Mouse (Mus musculus) heart, embryonic 11.5 days (tissue): ENCODE measurements around the gene Gmcl1. TPM values are rescaled to one million over a fixed set of nuclear protein-coding genes. Genes with fewer than 3 reads are reported as not detected.

Source experiments
- ATAC-seq: fragments of 200-750 bp; cut with Nextera tagmentation; replicated peaks from 2 replicates; pipeline ENCODE4 v1.8.0; 2017; ENCODE audit warnings: moderate library complexity; ENCODE audit not compliant: insufficient number of reproducible peaks, low FRiP score, low TSS enrichment
- H3K27ac ChIP-seq: fragments of 300-500 bp; sonication (generic); 2 replicates; pipeline ENCODE4 v1.5.1; 2014; ENCODE audit warnings: mild to moderate bottlenecking, low read depth, low read length
- H3K27me3 ChIP-seq: fragments of 300-500 bp; sonication (generic); 2 replicates; pipeline ENCODE4 v1.6.1; 2014; ENCODE audit warnings: mild to moderate bottlenecking, low read length, mixed read lengths; ENCODE audit not compliant: control insufficient read depth, insufficient read depth
- H3K36me3 ChIP-seq: fragments of 300-500 bp; sonication (generic); 2 replicates; pipeline ENCODE4 v1.6.1; 2014; ENCODE audit warnings: mild to moderate bottlenecking, low read length, moderate library complexity, mixed read lengths; ENCODE audit not compliant: control insufficient read depth, insufficient read depth
- H3K4me1 ChIP-seq: fragments of 300-500 bp; sonication (generic); 2 replicates; pipeline ENCODE4 v1.6.1; 2014; ENCODE audit warnings: low read length; ENCODE audit not compliant: control insufficient read depth, insufficient read depth
- H3K4me2 ChIP-seq: fragments of 300-500 bp; sonication (generic); 2 replicates; pipeline ENCODE4 v1.6.1; 2014; ENCODE audit warnings: mild to moderate bottlenecking, moderate library complexity
- H3K4me3 ChIP-seq: fragments of 300-500 bp; sonication (generic); 2 replicates; pipeline ENCODE4 v1.5.1; 2014; ENCODE audit warnings: low read depth, low read length
- H3K9ac ChIP-seq: fragments of 300-500 bp; sonication (generic); 2 replicates; pipeline ENCODE4 v1.6.1; 2014; ENCODE audit warnings: mild to moderate bottlenecking, low read depth, low read length, moderate library complexity
- H3K9me3 ChIP-seq: fragments of 300-500 bp; sonication (generic); replicated peaks from 2 replicates; pipeline ENCODE4 v1.6.1; 2016; ENCODE audit warnings: low read length; ENCODE audit not compliant: control insufficient read depth
- WGBS: fragments of 180-500 bp; shearing (Covaris S2); extraction: QIAGEN DNeasy Blood & Tissue Kit; methylation state at CpG from one replicate; pipeline ENCODE4 v1.1.7; 2014; ENCODE audit not compliant: insufficient replicate concordance; 5-methylcytosine and 5-hydroxymethylcytosine counted together
- polyA plus RNA-seq: library from polyadenylated mRNA; unstranded; fragments of >200 nt; fragmentation: Nextera tagmentation; extraction: Ambion mirVana; gene quantifications from 2 replicates; pipeline ENCODE4 v1.2.1, GENCODE M21; 2014

Gene Gmcl1
- polyA plus RNA-seq, 1 experiment from 2014 or later = 18.5 TPM

DNA sequence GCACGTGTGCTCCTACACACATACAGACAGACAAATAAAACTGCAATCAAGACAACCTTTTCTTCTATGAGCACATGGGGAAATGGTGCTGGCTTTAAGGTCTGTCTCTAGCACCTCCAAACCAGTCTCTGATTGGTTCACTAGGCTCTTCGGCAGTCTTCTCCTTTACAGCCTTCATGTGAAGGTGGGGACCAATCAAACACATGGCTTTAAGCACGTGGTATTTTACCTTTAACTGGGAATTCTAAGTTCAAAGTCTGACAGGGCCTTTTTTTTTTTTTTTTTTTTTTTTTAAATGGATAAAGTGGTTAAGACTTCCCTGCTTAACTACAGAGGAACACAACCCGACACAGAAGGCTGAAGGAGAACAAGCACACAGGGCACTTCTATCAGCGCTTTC lies 68.1 kb downstream of the Gmcl1 start:
- no peaks in the 10 kb centered on the region for H3K27me3 ChIP-seq
- no peak overlapping the region for H3K27ac ChIP-seq
- 83% methylated on average over 5 of the region's 5 CpGs for WGBS
- H3K9ac ChIP-seq = no peak overlapping the region
- no peak overlapping the region for H3K4me3 ChIP-seq
- H3K4me2 ChIP-seq = no peak overlapping the region
- peaks cover 8% of the 10 kb centered on the region for H3K4me1 ChIP-seq
- H3K36me3 ChIP-seq = 0 out of 2 replicates have a peak, but pooled peaks cover 5% of the 10 kb centered on the region
- H3K9me3 ChIP-seq = no peaks in the 10 kb centered on the region
- ATAC-seq = no peak

DNA sequence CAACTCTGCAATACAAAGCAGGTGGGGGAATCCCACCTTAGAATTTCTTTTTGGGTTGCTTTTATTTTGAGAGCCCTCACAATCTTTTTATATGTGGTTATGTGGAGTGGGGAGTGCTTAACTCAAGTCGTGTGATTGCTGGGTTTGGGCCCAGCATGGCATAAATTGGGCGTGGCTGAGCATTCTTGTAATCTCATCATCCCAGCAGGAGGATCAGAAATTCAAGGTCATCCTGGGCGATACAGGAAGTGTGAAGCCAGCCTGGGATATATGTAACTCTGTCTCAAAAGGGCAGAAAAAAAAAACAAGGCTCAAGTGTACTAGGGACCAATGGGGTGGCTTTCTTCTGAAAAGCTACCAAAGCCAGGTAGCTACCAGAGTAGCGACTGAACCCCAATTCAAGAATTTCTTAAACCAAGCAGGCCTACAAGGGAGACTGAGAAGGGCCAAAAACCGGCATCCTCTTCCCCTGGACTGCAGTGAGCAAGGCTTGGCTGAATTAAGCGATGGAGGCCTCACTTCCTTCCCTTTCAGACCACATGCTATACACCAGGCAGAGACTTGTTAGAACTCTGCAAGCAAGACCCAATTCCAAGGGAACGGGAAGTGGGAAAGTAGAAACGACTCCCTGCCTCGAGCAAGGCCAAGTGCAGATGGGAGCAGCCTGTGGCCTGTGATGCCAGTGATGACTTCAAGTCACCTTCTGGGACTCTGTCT lies 72.9 kb downstream of the Gmcl1 start:
- Histone ChIP-seq H3K4me2 (no peak overlapping the region), H3K4me3 (no peak overlapping the region), H3K9ac (no peak overlapping the region), H3K27ac (no peak overlapping the region), H3K4me1 (peaks cover 5% of the 10 kb centered on the region; the same call in 1 of the 2 replicates), H3K27me3 (no peaks in the 10 kb centered on the region), H3K36me3 (0 out of 2 replicates have a peak, but pooled peaks cover 7% of the 10 kb centered on the region), H3K9me3 (no peaks in the 10 kb centered on the region)
- WGBS = 65% methylated on average over 9 of the region's 9 CpGs
- no peak for ATAC-seq

DNA sequence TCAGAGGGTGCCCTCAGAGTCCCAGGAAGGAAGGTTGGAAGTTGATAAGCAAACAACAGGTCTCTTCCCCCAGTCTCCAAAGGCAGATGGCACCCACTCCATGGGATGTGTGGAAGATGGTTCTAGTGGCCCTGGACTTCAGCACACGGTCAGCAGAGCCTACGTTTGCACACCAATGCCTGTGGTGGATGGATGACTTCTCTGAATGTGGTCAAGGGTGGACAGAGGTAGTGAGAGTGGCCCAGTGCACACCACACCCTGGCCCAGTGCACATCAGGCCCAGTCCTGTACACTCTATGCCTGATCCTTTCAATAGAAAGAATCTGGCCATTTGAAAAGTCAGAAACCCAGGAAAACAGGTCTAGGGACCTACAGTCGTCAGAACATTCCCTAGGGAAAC lies 74.7 kb downstream of the Gmcl1 start:
- H3K9ac ChIP-seq = no peak overlapping the region
- H3K4me2 ChIP-seq = no peak overlapping the region

DNA sequence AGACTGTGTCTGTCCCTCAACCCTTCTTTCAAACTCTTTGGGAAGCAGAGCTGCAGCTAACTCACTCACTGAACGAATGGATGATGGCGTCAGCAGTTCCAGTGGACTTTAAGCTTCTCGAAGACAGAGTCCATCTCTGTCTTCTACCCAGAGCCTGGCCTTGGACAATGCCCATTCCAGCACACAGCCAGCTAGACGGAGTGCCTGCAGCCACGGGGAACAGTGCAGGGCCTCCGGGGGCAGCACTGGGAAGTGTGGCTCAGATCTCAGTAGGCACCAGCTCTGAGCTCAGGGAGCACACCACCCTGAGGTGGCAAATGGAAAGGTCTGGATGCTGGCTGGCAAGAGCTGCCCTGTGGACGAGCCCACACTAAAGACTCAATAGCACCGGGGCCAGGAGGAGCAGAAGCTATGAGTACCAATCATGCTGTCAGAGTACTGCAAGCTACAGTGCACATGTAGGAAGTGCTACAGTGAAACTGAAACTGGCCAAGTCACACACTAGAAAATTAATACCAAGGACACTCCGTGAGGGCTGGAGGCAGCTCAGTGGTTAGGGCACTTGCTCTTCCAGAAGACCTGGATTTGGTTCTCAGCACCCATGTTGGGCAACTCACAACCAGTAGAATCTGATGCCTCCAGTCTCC lies 78.8 kb downstream of the Gmcl1 start:
- Histone ChIP-seq H3K4me2 (no peak overlapping the region), H3K4me1 (peaks cover 5% of the 10 kb centered on the region; the same call in 1 of the 2 replicates), H3K27ac (no peak overlapping the region), H3K4me3 (no peak overlapping the region), H3K9ac (no peak overlapping the region), H3K9me3 (no peaks in the 10 kb centered on the region), H3K36me3 (peaks cover 18% of the 10 kb centered on the region), H3K27me3 (no peaks in the 10 kb centered on the region)
- WGBS = 77% methylated on average over 9 of the region's 9 CpGs
- ATAC-seq = 0 out of 2 replicates have a peak, but pooled peaks have one; percentile 31

More for the DNA sequence above, 74.7 kb downstream of the Gmcl1 start:
- H3K27ac ChIP-seq = no peak overlapping the region
- no peaks in the 10 kb centered on the region for H3K9me3 ChIP-seq
- H3K4me1 ChIP-seq = peaks cover 5% of the 10 kb centered on the region; the same call in 1 of the 2 replicates
- no peak overlapping the region for H3K4me3 ChIP-seq
- 0 out of 2 replicates have a peak, but pooled peaks cover 7% of the 10 kb centered on the region for H3K36me3 ChIP-seq
- WGBS = 81% methylated on average over 3 of the region's 3 CpGs
- no peak for ATAC-seq
- no peaks in the 10 kb centered on the region for H3K27me3 ChIP-seq

DNA sequence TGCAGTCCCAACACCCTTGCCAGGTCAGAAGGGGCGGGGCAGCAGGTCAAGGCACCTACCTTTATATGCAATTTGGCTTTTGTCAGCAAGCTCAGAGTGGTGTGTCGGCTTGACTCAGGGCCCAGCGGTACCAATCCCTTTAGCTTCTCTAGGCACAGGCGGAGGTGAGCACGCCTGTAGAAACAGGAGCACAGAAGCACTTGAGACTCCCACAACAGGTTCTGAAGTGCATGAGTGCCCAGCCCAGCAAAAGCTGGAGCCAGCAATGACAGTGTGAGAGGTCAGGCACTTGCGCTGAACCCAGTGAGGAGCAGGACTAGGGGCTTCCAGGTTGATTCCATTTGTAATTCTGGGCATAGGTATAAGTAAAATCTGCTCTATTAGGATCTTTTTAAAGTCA lies 80.2 kb downstream of the Gmcl1 start:
- H3K9ac ChIP-seq = no peak overlapping the region
- no peak overlapping the region for H3K4me2 ChIP-seq
- no peak overlapping the region for H3K4me3 ChIP-seq
- no peak overlapping the region for H3K27ac ChIP-seq
- H3K27me3 ChIP-seq = no peaks in the 10 kb centered on the region
- H3K9me3 ChIP-seq = no peaks in the 10 kb centered on the region
- H3K4me1 ChIP-seq = peaks cover 5% of the 10 kb centered on the region; the same call in 1 of the 2 replicates
- ATAC-seq = no peak
- peaks cover 18% of the 10 kb centered on the region for H3K36me3 ChIP-seq
- 87% methylated on average over 6 of the region's 6 CpGs for WGBS

DNA sequence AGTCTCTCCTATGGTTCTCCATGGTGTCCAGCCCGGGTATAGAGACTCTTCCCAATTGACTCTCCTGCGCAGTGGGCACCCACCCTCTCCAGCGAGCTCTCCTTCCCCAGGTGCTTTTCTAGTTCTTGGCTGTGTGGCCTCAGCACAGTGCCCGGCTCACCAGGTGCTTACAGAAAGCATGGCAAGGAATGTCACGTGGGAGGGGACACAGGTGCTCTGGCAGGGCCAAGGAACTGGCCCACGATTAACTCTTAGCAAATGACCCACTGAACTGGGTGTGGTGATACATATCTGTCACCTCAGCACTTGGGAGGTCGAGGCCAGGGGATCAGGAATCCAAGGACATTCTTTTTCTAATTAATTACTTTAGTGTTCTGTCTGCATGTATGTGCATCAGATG lies 87.0 kb downstream of the Gmcl1 start:
- no peaks in the 10 kb centered on the region for H3K27me3 ChIP-seq
- no peak overlapping the region for H3K9ac ChIP-seq
- 77% methylated on average over 7 of the region's 7 CpGs for WGBS
- ATAC-seq = no peak
- H3K9me3 ChIP-seq = no peaks in the 10 kb centered on the region
- H3K4me3 ChIP-seq = no peak overlapping the region
- H3K4me2 ChIP-seq = no peak overlapping the region
- no peak overlapping the region for H3K27ac ChIP-seq
- H3K4me1 ChIP-seq = peaks cover 3% of the 10 kb centered on the region; the same call in 1 of the 2 replicates
- peaks cover 12% of the 10 kb centered on the region for H3K36me3 ChIP-seq

DNA sequence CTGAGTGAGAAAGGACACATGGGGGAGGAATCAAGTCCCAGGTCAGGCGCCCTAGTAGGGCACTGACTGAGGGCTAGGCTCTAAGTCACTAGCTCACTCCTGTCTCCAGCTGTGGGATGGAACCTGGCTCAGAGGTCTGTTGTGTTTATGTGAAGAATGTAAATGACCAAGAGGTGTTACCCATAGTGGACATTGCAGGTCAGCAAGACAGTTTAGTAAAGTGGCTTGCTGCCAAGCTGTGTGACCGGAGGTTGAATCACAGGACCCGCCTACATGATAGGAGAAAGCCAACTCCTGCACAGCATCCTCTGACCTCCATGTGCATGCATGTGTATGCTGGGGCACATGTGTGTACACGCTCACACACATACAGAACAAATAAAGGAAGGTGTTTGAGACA lies 87.6 kb downstream of the Gmcl1 start:
- Histone ChIP-seq H3K9ac (no peak overlapping the region), H3K36me3 (peaks cover 7% of the 10 kb centered on the region), H3K4me1 (peaks cover 3% of the 10 kb centered on the region; the same call in 1 of the 2 replicates), H3K4me2 (no peak overlapping the region), H3K27ac (no peak overlapping the region), H3K27me3 (no peaks in the 10 kb centered on the region), H3K4me3 (no peak overlapping the region), H3K9me3 (no peaks in the 10 kb centered on the region)
- WGBS = 78% methylated on average over 4 of the region's 4 CpGs
- no peak for ATAC-seq

DNA sequence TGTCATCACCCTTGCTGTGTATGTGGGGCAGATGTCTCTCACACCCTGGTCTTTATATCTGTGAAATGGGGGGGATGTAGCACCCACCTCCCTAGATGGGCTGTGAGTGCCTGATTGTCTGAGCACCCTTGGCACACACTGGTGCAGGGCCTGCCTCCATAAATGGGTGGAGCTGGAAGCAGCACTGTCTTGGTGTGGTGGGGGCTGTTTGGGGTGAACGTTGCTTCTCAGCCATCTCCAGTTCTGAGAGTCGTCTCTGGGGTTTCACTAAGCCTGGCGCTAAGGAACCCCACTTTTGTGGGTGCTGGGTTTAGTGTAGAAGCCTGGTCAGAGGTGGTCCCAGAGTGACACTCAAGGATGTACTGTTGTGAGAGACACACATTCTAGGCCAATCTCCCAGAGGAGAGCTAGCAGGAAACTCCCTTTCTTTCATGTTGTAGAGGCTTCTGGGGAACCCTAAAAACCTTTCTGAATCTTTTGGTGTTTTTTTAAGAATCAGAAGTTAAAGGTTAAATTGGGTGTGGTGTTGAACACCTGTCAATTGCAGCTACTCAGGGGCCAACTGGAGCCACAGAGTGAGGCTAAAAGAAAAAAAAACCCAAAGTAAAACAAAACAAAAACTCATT lies 88.3 kb downstream of the Gmcl1 start:
- Histone ChIP-seq H3K27me3 (no peaks in the 10 kb centered on the region), H3K9me3 (no peaks in the 10 kb centered on the region), H3K36me3 (peaks cover under 1% of the 10 kb centered on the region; the same call in 1 of the 2 replicates), H3K4me1 (peaks cover 3% of the 10 kb centered on the region; the same call in 1 of the 2 replicates), H3K4me3 (no peak overlapping the region), H3K9ac (no peak overlapping the region), H3K27ac (no peak overlapping the region), H3K4me2 (no peak overlapping the region)
- WGBS = 64% methylated on average over 3 of the region's 3 CpGs
- ATAC-seq = no peak
